Mouse (Mus musculus) c-Kit-positive CD71-positive TER-119-negative erythroid progenitor cells, embryonic 14.5 days (primary cell): ENCODE measurements at regions not wholly inside any gene's neighbourhood (a gene's known extent, or its start where the extent isn't known, plus 50 kb on each side); places are given as distances from the start of the nearest gene placed in this dataset.

ENCODE experiments used
- DNase-seq: peaks from one replicate; pipeline ENCODE4 v3.0.0-alpha.2; 2013; ENCODE audit warnings: low read depth

GRCm38 (mm10) chr10:98839963-98840362 is 74.2 kb upstream of the Atp2b1 start:
- DNase-seq = no peak

- no peak for DNase-seq
Measured at GRCm38 (mm10) chr10:98840411-98840810, 73.8 kb upstream of the Atp2b1 start.

GRCm38 (mm10) chr10:98840957-98841831 is 73.0 kb upstream of the Atp2b1 start:
- no peak for DNase-seq

- DNase-seq = no peak
Measured at GRCm38 (mm10) chr10:98841860-98842259, 72.3 kb upstream of the Atp2b1 start.

- no peak for DNase-seq
Measured at GRCm38 (mm10) chr10:98842721-98843120, 71.5 kb upstream of the Atp2b1 start.

- DNase-seq = no peak
Measured at GRCm38 (mm10) chr10:98849851-98850250, 64.4 kb upstream of the Atp2b1 start.

- no peak for DNase-seq
Measured at GRCm38 (mm10) chr10:98857395-98857794, 56.8 kb upstream of the Atp2b1 start.

- DNase-seq = no peak
Measured at GRCm38 (mm10) chr10:98861521-98861920, 52.7 kb upstream of the Atp2b1 start.

- peak; percentile 25 for DNase-seq
Measured at GRCm38 (mm10) chr10:98862712-98863111, 51.5 kb upstream of the Atp2b1 start.

GRCm38 (mm10) chr10:98864384-98864783 is 49.8 kb upstream of the Atp2b1 start:
- no peak for DNase-seq
